Mouse (Mus musculus) liver, embryonic 11.5 days (tissue): ENCODE data around the gene Slc4a2. TPM values are rescaled to one million over a fixed set of nuclear protein-coding genes. Genes with fewer than 3 reads are reported as not detected.

Experiments used
- ATAC-seq: fragments of 200-750 bp; cut with Nextera tagmentation; replicated peaks from 2 replicates; pipeline ENCODE4 v1.8.0; 2017; ENCODE audit warnings: moderate number of reproducible peaks, mild to moderate bottlenecking, moderate TSS enrichment, moderate library complexity; ENCODE audit not compliant: low FRiP score
- DNase-seq: peaks from one replicate; pipeline ENCODE4 v3.0.0-alpha.2; 2017; ENCODE audit warnings: low spot score
- H3K27ac ChIP-seq: fragments of 300-500 bp; sonication (generic); 2 replicates; pipeline ENCODE4 v1.5.1; 2014; ENCODE audit warnings: mild to moderate bottlenecking, low read depth, low read length, control low read depth
- H3K27me3 ChIP-seq: fragments of 300-500 bp; sonication (generic); replicated peaks from 2 replicates; pipeline ENCODE4 v1.6.1; 2014; ENCODE audit warnings: low read length, mixed read lengths; ENCODE audit not compliant: control insufficient read depth, insufficient read depth
- H3K36me3 ChIP-seq: fragments of 300-500 bp; sonication (generic); 2 replicates; pipeline ENCODE4 v1.6.1; 2014; ENCODE audit warnings: mild to moderate bottlenecking, low read length, moderate library complexity, mixed read lengths; ENCODE audit not compliant: control insufficient read depth, insufficient read depth
- H3K4me1 ChIP-seq: fragments of 300-500 bp; sonication (generic); replicated peaks from 2 replicates; pipeline ENCODE4 v1.6.1; 2014; ENCODE audit warnings: low read length, mixed read lengths; ENCODE audit not compliant: control insufficient read depth, insufficient read depth
- H3K4me2 ChIP-seq: fragments of 300-500 bp; sonication (generic); 2 replicates; pipeline ENCODE4 v1.6.1; 2014; ENCODE audit warnings: mild to moderate bottlenecking, control low read depth, moderate library complexity
- H3K4me3 ChIP-seq: fragments of 300-500 bp; sonication (generic); 2 replicates; pipeline ENCODE4 v1.5.1; 2014; ENCODE audit warnings: low read depth, low read length, control low read depth
- H3K9ac ChIP-seq: fragments of 300-500 bp; sonication (generic); 2 replicates; pipeline ENCODE4 v1.6.1; 2014; ENCODE audit warnings: low read depth, low read length, control low read depth
- H3K9me3 ChIP-seq: fragments of 300-500 bp; sonication (generic); 2 replicates; pipeline ENCODE4 v1.6.1; 2016; ENCODE audit warnings: low read length, inconsistent platforms, mixed read lengths; ENCODE audit not compliant: control insufficient read depth
- WGBS: fragments of 180-500 bp; shearing (Covaris S2); extraction: QIAGEN DNeasy Blood & Tissue Kit; methylation state at CpG from one replicate; pipeline ENCODE4 v1.1.7; 2014; 5-methylcytosine and 5-hydroxymethylcytosine counted together
- polyA plus RNA-seq: library from polyadenylated mRNA; unstranded; fragments of >200 nt; fragmentation: Nextera tagmentation; extraction: Ambion mirVana; gene quantifications from 2 replicates; pipeline ENCODE4 v1.2.1, GENCODE M21; 2014

Gene Slc4a2
- polyA plus RNA-seq, 1 experiment from 2014 or later = 22.4 TPM

DNA sequence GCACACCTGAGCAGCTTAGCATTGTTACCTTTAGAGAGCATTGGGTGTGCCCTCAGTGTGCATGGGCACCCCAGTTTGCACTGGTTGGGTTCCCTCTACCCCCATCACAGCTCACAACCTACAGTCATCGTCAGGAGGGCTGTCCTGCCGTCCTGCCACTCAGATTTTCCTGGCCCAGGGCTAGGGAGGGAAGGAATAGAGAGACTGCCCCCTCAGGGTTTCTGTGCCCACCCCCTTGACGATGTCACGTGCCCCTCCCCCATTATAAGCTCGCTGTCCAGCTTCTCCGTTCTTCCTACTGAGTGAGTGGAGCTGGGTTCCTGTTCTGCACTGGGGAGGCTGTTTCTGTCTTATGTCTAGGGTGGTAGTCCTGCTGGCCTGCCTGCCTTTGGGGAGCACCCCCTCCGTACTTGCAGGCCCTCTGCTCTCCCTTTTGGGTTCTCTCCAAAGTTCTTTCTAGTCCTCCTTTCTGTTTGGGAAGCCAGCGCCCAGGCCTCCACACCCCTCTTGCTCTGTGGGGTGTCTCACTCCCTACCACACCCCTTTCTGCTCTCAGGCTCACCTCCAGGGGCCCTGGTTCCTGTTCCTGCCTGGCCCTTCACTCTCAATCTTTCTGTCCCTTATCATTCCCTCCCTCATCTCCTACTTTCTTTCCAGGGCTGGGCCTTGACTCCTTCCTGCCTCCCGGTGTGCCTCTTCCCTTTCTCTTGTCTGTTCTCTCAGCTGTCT lies 3.1 kb downstream of the Slc4a2 start:
- Histone ChIP-seq H3K9ac (0 out of 2 replicates have a peak overlapping the region, but pooled peaks have one; percentile 89), H3K27ac (no peak overlapping the region), H3K9me3 (no peaks in the 10 kb centered on the region), H3K4me1 (peaks cover 50% of the 10 kb centered on the region), H3K4me3 (peak overlapping the region; percentile 77), H3K4me2 (peak overlapping the region; percentile 90), H3K36me3 (peaks cover 13% of the 10 kb centered on the region), H3K27me3 (no peaks in the 10 kb centered on the region)
- no peak for DNase-seq
- WGBS = 11% methylated on average over 9 of the region's 9 CpGs
- ATAC-seq = no peak

GRCm38 (mm10) chr5:24427285-24427633 lies 3.6 kb downstream of the Slc4a2 start:
- no peak overlapping the region for H3K9ac ChIP-seq
- H3K9me3 ChIP-seq = no peaks in the 10 kb centered on the region
- 25% methylated on average over 12 of the region's 12 CpGs for WGBS
- DNase-seq (no peak), ATAC-seq (no peak)
- H3K36me3 ChIP-seq = peaks cover 15% of the 10 kb centered on the region
- peaks cover 50% of the 10 kb centered on the region for H3K4me1 ChIP-seq
- peak overlapping the region; percentile 90 for H3K4me2 ChIP-seq
- H3K27ac ChIP-seq = no peak overlapping the region
- no peaks in the 10 kb centered on the region for H3K27me3 ChIP-seq
- H3K4me3 ChIP-seq = no peak overlapping the region

DNA sequence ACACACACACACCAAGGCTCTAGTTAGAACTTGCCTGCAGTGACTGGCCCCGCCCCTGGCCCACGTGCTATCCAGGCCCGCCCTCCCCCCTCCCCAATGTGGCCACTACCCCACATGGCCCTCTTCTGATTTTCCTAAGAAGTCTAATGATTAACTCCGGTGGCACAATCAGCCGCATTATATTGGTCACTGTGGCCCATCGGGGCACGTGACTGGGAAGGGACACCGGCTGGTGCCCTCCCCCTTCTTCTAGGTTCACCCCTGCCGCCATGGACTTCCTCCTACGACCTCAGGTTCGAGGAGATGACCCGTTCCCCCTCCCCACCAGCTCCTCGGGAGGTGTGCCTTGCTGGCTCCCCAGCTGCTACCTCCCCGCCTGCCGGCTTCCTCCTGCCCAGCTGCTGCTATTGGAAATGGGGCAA lies 4.4 kb downstream of the Slc4a2 start:
- 4% methylated on average over 15 of the region's 15 CpGs for WGBS
- Histone ChIP-seq H3K4me1 (peaks cover 44% of the 10 kb centered on the region), H3K27ac (no peak overlapping the region), H3K27me3 (no peaks in the 10 kb centered on the region), H3K36me3 (peaks cover 18% of the 10 kb centered on the region), H3K9me3 (no peaks in the 10 kb centered on the region), H3K4me2 (peak overlapping the region; percentile 90), H3K4me3 (peak overlapping the region; percentile 29), H3K9ac (no peak overlapping the region)
- peak; percentile 58 for DNase-seq
- no peak for ATAC-seq

GRCm38 (mm10) chr5:24428596-24428995 lies 5.0 kb downstream of the Slc4a2 start:
- Histone ChIP-seq H3K9me3 (no peaks in the 10 kb centered on the region), H3K4me1 (peaks cover 44% of the 10 kb centered on the region), H3K9ac (no peak overlapping the region), H3K36me3 (peaks cover 21% of the 10 kb centered on the region), H3K4me3 (peak overlapping the region; percentile 29), H3K4me2 (peak overlapping the region; percentile 90), H3K27ac (no peak overlapping the region; the same call in 1 of the 2 replicates), H3K27me3 (no peaks in the 10 kb centered on the region)
- ATAC-seq (no peak), DNase-seq (no peak)
- WGBS = 14% methylated on average over 9 of the region's 9 CpGs

GRCm38 (mm10) chr5:24433993-24434392 lies 10.4 kb downstream of the Slc4a2 start:
- Histone ChIP-seq H3K36me3 (peaks cover 33% of the 10 kb centered on the region), H3K4me2 (no peak overlapping the region), H3K4me1 (peaks cover under 1% of the 10 kb centered on the region; the same call in 1 of the 2 replicates), H3K27me3 (no peaks in the 10 kb centered on the region), H3K4me3 (no peak overlapping the region), H3K27ac (no peak overlapping the region), H3K9ac (no peak overlapping the region), H3K9me3 (no peaks in the 10 kb centered on the region)
- WGBS = 82% methylated on average over 8 of the region's 8 CpGs
- DNase-seq (no peak), ATAC-seq (no peak)

GRCm38 (mm10) chr5:24441187-24441586 lies 17.6 kb downstream of the Slc4a2 start:
- no peak overlapping the region for H3K4me2 ChIP-seq
- H3K36me3 ChIP-seq = peaks cover 26% of the 10 kb centered on the region; the same call in 1 of the 2 replicates
- no peak for DNase-seq
- peaks cover 10% of the 10 kb centered on the region for H3K4me1 ChIP-seq
- no peak overlapping the region for H3K9ac ChIP-seq
- no peak for ATAC-seq
- no peaks in the 10 kb centered on the region for H3K27me3 ChIP-seq
- WGBS = 93% methylated on average over 8 of the region's 8 CpGs
- H3K4me3 ChIP-seq = no peak overlapping the region
- no peaks in the 10 kb centered on the region for H3K9me3 ChIP-seq
- no peak overlapping the region for H3K27ac ChIP-seq

DNA sequence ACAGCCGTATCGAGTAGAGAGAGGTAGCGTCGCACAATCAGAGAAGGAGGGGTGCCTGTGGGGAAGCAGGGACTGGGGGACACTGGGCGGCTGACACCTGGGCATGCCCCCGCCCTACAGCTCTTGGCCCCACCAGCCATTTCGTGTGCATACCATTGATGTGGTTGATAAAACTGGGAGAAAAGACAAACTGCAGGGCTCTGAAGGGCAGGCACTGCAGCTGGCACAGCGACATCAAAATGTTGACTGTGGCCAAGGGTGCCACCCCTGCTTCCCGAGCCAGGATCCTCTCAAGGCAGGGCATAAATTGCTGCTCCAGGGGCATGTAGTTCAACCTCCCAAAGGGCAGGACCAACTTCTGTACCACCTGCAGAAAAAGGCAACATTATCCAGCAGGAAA lies 18.4 kb downstream of the Slc4a2 start:
- DNase-seq (no peak), ATAC-seq (no peak)
- H3K9me3 ChIP-seq = no peaks in the 10 kb centered on the region
- H3K4me3 ChIP-seq = no peak overlapping the region
- no peak overlapping the region for H3K9ac ChIP-seq
- WGBS = 82% methylated on average over 9 of the region's 9 CpGs
- no peak overlapping the region for H3K4me2 ChIP-seq
- no peak overlapping the region for H3K27ac ChIP-seq
- H3K36me3 ChIP-seq = peaks cover 26% of the 10 kb centered on the region; the same call in 1 of the 2 replicates
- no peaks in the 10 kb centered on the region for H3K27me3 ChIP-seq
- peaks cover 10% of the 10 kb centered on the region for H3K4me1 ChIP-seq

GRCm38 (mm10) chr5:24443204-24443603 lies 19.6 kb downstream of the Slc4a2 start:
- peaks cover 26% of the 10 kb centered on the region; the same call in 1 of the 2 replicates for H3K36me3 ChIP-seq
- WGBS = 90% methylated on average over 7 of the region's 7 CpGs
- H3K4me2 ChIP-seq = no peak overlapping the region
- no peak overlapping the region for H3K4me3 ChIP-seq
- no peak overlapping the region for H3K27ac ChIP-seq
- H3K9ac ChIP-seq = no peak overlapping the region
- ATAC-seq = no peak
- H3K9me3 ChIP-seq = no peaks in the 10 kb centered on the region
- DNase-seq = no peak
- H3K27me3 ChIP-seq = no peaks in the 10 kb centered on the region
- H3K4me1 ChIP-seq = peaks cover 14% of the 10 kb centered on the region

DNA sequence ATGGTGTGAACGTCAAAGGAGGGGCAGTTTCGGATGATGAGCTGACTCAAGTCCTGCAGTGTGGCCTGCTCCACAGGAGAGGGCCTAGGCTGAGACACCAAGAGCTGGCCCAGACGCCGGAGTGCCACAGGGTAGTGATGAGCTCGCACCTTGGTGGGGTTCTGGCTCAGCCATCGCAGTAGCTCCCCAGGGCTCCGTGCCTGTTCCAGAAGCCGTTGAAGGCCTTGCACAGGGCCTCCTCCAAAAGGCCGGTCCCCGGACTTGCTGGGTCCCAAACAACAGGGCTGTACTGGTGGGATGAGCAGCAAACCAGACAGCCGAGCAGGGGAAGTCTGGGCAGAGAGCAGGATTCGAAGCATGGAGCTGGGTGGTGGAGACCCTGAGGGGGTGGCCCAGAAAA lies 20.3 kb downstream of the Slc4a2 start:
- peak overlapping the region; percentile 93 for H3K4me2 ChIP-seq
- no peaks in the 10 kb centered on the region for H3K9me3 ChIP-seq
- H3K4me3 ChIP-seq = peak overlapping the region; percentile 84
- peaks cover 22% of the 10 kb centered on the region; the same call in 1 of the 2 replicates for H3K36me3 ChIP-seq
- DNase-seq = no peak
- H3K9ac ChIP-seq = peak overlapping the region; percentile 95
- no peak overlapping the region; the same call in 1 of the 2 replicates for H3K27ac ChIP-seq
- no peak for ATAC-seq
- WGBS = 87% methylated on average over 12 of the region's 12 CpGs
- H3K4me1 ChIP-seq = peaks cover 14% of the 10 kb centered on the region
- no peaks in the 10 kb centered on the region for H3K27me3 ChIP-seq
